In the genomic region with DNA sequence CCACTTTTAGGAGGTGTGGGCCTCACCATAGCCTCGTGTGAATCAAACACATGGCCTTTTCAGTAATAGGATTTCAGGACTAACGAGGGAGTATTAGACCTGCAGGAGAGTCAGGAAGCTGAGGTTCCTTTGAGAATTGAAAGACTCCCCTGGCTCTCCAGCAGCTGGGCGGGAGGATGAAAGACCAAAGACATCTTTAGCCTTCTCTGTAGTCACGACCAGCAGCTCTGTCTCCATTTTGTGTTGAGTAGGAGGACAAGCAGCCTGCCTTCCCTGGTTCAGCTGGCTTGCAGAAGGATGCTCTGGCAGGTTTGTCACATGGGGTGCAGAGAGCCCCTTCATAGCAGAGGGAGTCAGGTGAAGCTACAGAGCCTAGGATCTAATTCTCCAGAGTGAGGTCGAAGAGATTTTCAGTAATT, we compare ENCODE assay signal across 9 mouse cellular contexts.
DNase-seq lines count a peak whose midpoint lies in the region; ATAC-seq lines count a peak whose summit lies in the region.
"Had no signal": no experiment of that assay in that cellular context is flagged by ENCODE, and none has a peak within 500 bp of the region (broad histone marks: within the 10 kb centered on the region; RNA-seq: fewer than 3 reads in every experiment).

No protein-coding gene starts in this region.

- no peak overlapping the region for H3K4me3 ChIP-seq in lung, embryonic 15.5 days
- no peak overlapping the region for H3K4me3 ChIP-seq in forebrain, embryonic 16.5 days (replicated peaks; ENCODE audit: low read length)
- no peak overlapping the region for H3K4me3 ChIP-seq in limb, embryonic 11.5 days (ENCODE audit: low read depth, low read length)
- H3K4me3 ChIP-seq: heart, embryonic 15.5 days had no signal

- WGBS in lung, embryonic 15.5 days: 50% methylated on average over 5 of the region's 5 CpGs
- WGBS in forebrain, embryonic 16.5 days: 17% methylated on average over 5 of the region's 5 CpGs
- 38% methylated on average over 5 of the region's 5 CpGs for WGBS in limb, embryonic 11.5 days

- no peaks in the 10 kb centered on the region for H3K9me3 ChIP-seq in lung, embryonic 15.5 days
- H3K9me3 ChIP-seq in forebrain, embryonic 16.5 days (ENCODE audit: control insufficient read depth, low read length): no peaks in the 10 kb centered on the region
- no peaks in the 10 kb centered on the region for H3K9me3 ChIP-seq in limb, embryonic 11.5 days (ENCODE audit: control insufficient read depth, low read length)
- H3K9me3 ChIP-seq: heart, embryonic 15.5 days had no signal

- no peaks in the 10 kb centered on the region for H3K36me3 ChIP-seq in lung, embryonic 15.5 days
- no peaks in the 10 kb centered on the region for H3K36me3 ChIP-seq in forebrain, embryonic 16.5 days (ENCODE audit: control insufficient read depth, insufficient read depth)
- no peaks in the 10 kb centered on the region for H3K36me3 ChIP-seq in limb, embryonic 11.5 days (ENCODE audit: control insufficient read depth, insufficient read depth, low read length)
- H3K36me3 ChIP-seq: heart, embryonic 15.5 days had no signal

- no peak overlapping the region for H3K9ac ChIP-seq in lung, embryonic 15.5 days
- 0 out of 2 replicates have a peak overlapping the region, but pooled peaks have one; percentile 7 for H3K9ac ChIP-seq in forebrain, embryonic 16.5 days (replicated peaks; ENCODE audit: low read depth, low read length)
- H3K9ac ChIP-seq in limb, embryonic 11.5 days (ENCODE audit: low read length): no peak overlapping the region
- H3K9ac ChIP-seq: heart, embryonic 15.5 days had no signal

- ATAC-seq in lung, embryonic 15.5 days (ENCODE audit: borderline replicate concordance, extremely low read depth, low FRiP score, low TSS enrichment): peak; percentile 42; the same call in 1 of the 2 replicates
- peak; percentile 75 for ATAC-seq in forebrain, embryonic 16.5 days
- ATAC-seq in limb, embryonic 11.5 days (ENCODE audit: insufficient number of reproducible peaks, low FRiP score, low TSS enrichment, low read depth): peak; percentile 57; the same call in 1 of the 2 replicates

- no peak overlapping the region for H3K4me2 ChIP-seq in lung, embryonic 15.5 days
- no peak overlapping the region for H3K4me2 ChIP-seq in forebrain, embryonic 16.5 days (ENCODE audit: low read length)
- no peak overlapping the region for H3K4me2 ChIP-seq in limb, embryonic 11.5 days (ENCODE audit: low read depth, severe bottlenecking)
- H3K4me2 ChIP-seq: heart, embryonic 15.5 days had no signal

- DNase-seq in lung, postnatal 10 days: no peak
- DNase-seq in limb, embryonic 11.5 days (ENCODE audit: low spot score): peak; percentile 41
- DNase-seq in right cerebral cortex, postnatal 25 days: peak; percentile 29
- no peak for DNase-seq in gastrocnemius, postnatal 25 days
- no peak for DNase-seq in thymus, postnatal 25 days
- DNase-seq in lung, postnatal 36 days: no peak

- peaks cover 3% of the 10 kb centered on the region; the same call in 1 of the 2 replicates for H3K4me1 ChIP-seq in lung, embryonic 15.5 days
- H3K4me1 ChIP-seq in forebrain, embryonic 16.5 days (replicated peaks; ENCODE audit: control insufficient read depth, insufficient read depth, low read length): peaks cover 4% of the 10 kb centered on the region; the same call in 1 of the 2 replicates
- H3K4me1 ChIP-seq in limb, embryonic 11.5 days (ENCODE audit: control insufficient read depth, insufficient read depth, low read length): peaks cover 2% of the 10 kb centered on the region; the same call in 1 of the 2 replicates
- H3K4me1 ChIP-seq: heart, embryonic 15.5 days had no signal

- no peak overlapping the region for H3K27ac ChIP-seq in lung, embryonic 15.5 days
- no peak overlapping the region for H3K27ac ChIP-seq in forebrain, embryonic 16.5 days (ENCODE audit: low read length)
- H3K27ac ChIP-seq in limb, embryonic 11.5 days (replicated peaks; ENCODE audit: low read depth, low read length): no peak overlapping the region
- H3K27ac ChIP-seq: heart, embryonic 15.5 days had no signal

- H3K27me3 ChIP-seq in lung, embryonic 15.5 days: no peaks in the 10 kb centered on the region
- H3K27me3 ChIP-seq in forebrain, embryonic 16.5 days (replicated peaks; ENCODE audit: control insufficient read depth, insufficient read depth, low read length): no peaks in the 10 kb centered on the region
- H3K27me3 ChIP-seq in limb, embryonic 11.5 days (ENCODE audit: control insufficient read depth, insufficient read depth, low read length): no peaks in the 10 kb centered on the region
- H3K27me3 ChIP-seq: heart, embryonic 15.5 days had no signal

Comparison
In these comparisons a context has a peak if more than half of its experiments do, and no peak if none do; other contexts are left out.
1. DNase-seq: peak in limb, embryonic 11.5 days (single experiment) and right cerebral cortex, postnatal 25 days (single experiment); none in lung, postnatal 10 days (single experiment), gastrocnemius, postnatal 25 days (single experiment), thymus, postnatal 25 days (single experiment) and lung, postnatal 36 days (single experiment).
2. Peak in every context shown above with its lines, with median percentiles within 50 percentile points of each other: ATAC-seq.